Mouse (Mus musculus) embryonic fibroblast, embryonic 13.5 days (primary cell): ENCODE data around the gene Pfdn6.

Experiments
- CTCF ChIP-seq: IDR thresholded peaks from 2 replicates; pipeline ENCODE4 v1.5.1; 2011; ENCODE audit warnings: mild to moderate bottlenecking, control low read depth, low read length, moderate library complexity, borderline replicate concordance; ENCODE audit not compliant: insufficient read depth
- POLR2A ChIP-seq: IDR thresholded peaks from 2 replicates; pipeline ENCODE4 v1.6.1; 2011; ENCODE audit warnings: low read depth, mild to moderate bottlenecking, control low read depth, low read length, moderate library complexity

GRCm38 (mm10) chr17:33902079-33902478 is 38.1 kb downstream of the Pfdn6 start:
- no peak for TF ChIP-seq POLR2A
- TF ChIP-seq CTCF = no peak
